Mouse (Mus musculus): Measurements from ENCODE around the gene Flrt1. TPM values are rescaled to one million over a fixed set of nuclear protein-coding genes. Genes with fewer than 3 reads are reported as not detected.

The Flrt1 gene
- polyA plus RNA-seq, 1 experiment, result 5.3 TPM

DNA sequence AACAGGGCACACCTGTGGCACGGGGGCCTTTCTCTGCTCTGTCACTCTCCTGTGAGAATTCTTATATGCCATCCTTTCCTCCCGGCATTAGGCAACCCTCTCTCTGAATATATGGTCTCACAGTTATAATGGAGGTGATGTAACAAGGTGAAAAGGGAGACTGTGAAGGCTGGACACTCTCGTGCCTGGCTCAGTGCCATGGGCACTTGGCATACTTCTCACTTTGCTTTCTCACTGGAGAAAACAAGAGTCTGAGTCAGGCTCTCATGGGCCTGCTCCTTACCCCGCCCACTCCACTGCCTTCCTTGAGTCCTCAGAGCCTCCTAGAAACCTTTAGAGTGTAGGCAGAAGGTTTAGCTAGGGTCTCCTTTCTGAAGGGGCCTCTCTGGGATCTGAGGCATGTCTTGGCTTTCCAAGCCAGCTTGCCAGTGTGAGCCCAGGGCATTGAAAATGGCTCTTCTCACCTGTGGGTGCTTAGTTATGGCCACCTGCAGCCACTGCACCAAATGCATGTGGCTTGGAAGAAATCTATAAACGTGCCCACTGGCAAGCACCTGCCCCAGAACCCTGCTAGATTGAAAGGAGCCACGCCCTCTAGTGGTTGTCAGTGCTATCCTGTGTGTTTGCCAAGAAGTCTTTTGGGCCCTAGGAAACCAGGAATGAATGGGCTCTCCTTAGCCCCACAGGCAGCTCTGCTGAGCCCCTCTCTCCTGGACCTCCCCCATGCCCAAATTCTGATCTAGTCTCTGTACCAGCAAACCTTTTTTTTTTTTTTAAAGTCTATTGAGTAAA, 2.8 kb upstream of the Flrt1 start:
- no peak for TF ChIP-seq POLR2A (IDR thresholded peaks at IDR 0.05; ENCODE audit: low read depth, low read length)
- TF ChIP-seq CTCF (IDR thresholded peaks at IDR 0.05; ENCODE audit: borderline replicate concordance, insufficient read depth, low read length), result no peak
- Histone ChIP-seq H3K27ac (ENCODE audit: insufficient read depth, low read length) (no peak overlapping the region), H3K4me1 (ENCODE audit: control insufficient read depth, insufficient read depth, low read length) (no peaks in the 10 kb centered on the region), H3K4me3 (ENCODE audit: insufficient read depth, low read length) (no peak overlapping the region)

DNA sequence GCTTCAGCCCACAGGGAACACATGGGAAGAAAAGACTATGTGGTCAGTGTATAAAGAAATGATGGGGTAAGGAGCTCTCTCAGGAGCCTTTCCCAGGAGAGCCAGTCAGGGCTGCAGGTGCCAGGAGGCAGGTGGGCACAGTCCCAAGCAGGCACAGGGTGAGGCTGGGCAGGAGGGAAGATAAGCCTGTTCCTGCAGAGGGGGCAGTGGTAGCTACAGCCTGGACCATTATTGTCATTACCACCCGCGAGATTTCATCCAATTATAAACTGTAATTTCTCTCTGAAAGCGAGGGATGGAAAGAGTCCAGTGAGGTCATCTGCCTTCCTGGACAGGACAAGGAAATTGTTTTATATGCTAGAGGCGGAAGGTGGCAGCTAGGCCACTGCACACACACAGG, 1.6 kb upstream of the Flrt1 start:
- Histone ChIP-seq H3K4me1 (ENCODE audit: control insufficient read depth, insufficient read depth, low read length) (no peaks in the 10 kb centered on the region), H3K4me3 (ENCODE audit: insufficient read depth, low read length) (no peak overlapping the region), H3K27ac (ENCODE audit: insufficient read depth, low read length) (no peak overlapping the region)
- no peak for TF ChIP-seq POLR2A (IDR thresholded peaks at IDR 0.05; ENCODE audit: low read depth, low read length)
- TF ChIP-seq CTCF (IDR thresholded peaks at IDR 0.05; ENCODE audit: borderline replicate concordance, insufficient read depth, low read length), result no peak

DNA sequence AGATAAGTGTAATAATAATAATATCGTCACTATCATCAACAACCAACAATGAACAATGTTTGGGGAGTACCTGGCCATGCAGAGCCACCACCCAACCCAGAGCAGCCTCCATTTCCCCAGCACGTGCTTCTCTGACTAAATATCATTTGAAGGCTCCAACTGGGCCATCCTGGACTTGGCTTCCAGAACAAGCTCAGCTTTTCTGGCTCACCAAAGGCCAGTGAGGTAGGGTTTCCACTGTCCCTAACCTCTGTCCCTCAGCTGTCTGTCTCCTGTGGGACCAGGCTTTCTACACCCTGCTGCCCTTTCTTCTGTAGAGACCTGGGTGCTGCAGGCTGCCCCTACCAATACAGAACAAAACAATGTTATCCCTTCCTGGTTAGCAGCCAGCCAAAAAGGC, 1.0 kb upstream of the Flrt1 start:
- Histone ChIP-seq H3K4me3 (ENCODE audit: insufficient read depth, low read length) (no peak overlapping the region), H3K27ac (ENCODE audit: insufficient read depth, low read length) (no peak overlapping the region), H3K4me1 (ENCODE audit: control insufficient read depth, insufficient read depth, low read length) (no peaks in the 10 kb centered on the region)
- no peak for TF ChIP-seq CTCF (IDR thresholded peaks at IDR 0.05; ENCODE audit: borderline replicate concordance, insufficient read depth, low read length)
- no peak for TF ChIP-seq POLR2A (IDR thresholded peaks at IDR 0.05; ENCODE audit: low read depth, low read length)

DNA sequence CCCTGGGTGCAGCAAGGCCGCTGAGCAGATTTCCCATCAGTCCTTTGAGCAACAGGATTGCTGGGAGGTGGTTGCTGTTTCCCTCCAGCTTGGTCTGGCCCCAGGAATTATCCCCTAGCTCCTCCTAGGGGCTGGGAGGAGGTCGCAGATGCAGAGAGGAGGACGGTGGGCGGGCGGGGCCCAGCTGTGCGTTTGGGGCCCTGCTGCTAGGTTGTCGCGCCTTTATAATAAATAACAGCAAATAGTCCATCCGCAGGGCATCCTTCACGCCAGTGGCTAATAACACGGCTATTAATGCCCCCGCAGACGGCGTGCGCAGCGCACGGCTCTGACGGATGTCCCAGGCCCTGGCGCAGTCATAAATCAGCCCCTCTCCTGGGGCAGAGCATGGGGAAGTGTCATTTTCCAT, 1.5 kb downstream of the Flrt1 start:
- no peak for TF ChIP-seq POLR2A (IDR thresholded peaks at IDR 0.05; ENCODE audit: low read depth, low read length)
- no peak for TF ChIP-seq CTCF (IDR thresholded peaks at IDR 0.05; ENCODE audit: borderline replicate concordance, insufficient read depth, low read length)
- no peak overlapping the region for H3K4me3 ChIP-seq (ENCODE audit: insufficient read depth, low read length)

DNA sequence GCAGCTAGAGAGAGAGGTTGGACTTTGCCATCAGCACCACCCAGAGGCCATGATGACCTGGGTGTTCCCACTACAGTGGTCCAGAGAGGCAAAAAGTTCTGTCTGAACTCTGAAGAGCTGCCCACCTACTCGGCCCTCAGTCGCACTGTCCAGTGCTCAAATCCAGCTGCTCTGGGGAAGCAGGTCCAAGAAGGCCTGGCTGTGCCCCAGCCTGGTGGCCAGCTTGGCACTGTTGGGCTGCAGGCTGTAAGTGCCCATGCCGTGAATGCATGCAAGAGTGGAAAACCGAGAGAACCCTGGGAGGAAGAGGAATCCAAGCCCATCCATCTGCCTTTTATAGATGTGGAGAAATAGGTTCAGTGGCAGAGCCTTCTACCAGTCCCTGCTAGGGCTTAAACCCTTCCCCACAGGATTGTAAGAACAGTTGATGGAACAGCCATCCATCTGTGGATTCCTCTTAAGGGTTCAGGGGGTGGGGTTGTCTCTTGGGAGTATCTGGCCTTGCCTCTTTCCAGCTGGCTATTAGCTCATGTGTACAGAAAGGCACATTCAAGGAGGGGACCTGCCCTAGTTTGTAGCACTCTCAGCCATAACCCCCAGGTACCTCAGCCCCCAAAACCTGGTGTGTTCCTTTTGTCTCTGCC, 2.1 kb downstream of the Flrt1 start:
- no peak overlapping the region for H3K27ac ChIP-seq (ENCODE audit: insufficient read depth, low read length)
- no peak overlapping the region for H3K4me3 ChIP-seq (ENCODE audit: insufficient read depth, low read length)
- H3K4me1 ChIP-seq (ENCODE audit: control insufficient read depth, insufficient read depth, low read length), result no peaks in the 10 kb centered on the region
- TF ChIP-seq CTCF (IDR thresholded peaks at IDR 0.05; ENCODE audit: borderline replicate concordance, insufficient read depth, low read length) (no peak), POLR2A (IDR thresholded peaks at IDR 0.05; ENCODE audit: low read depth, low read length) (no peak)

More for the DNA sequence above, 1.5 kb downstream of the Flrt1 start:
- Histone ChIP-seq H3K4me1 (ENCODE audit: control insufficient read depth, insufficient read depth, low read length) (no peaks in the 10 kb centered on the region), H3K27ac (ENCODE audit: insufficient read depth, low read length) (no peak overlapping the region)

DNA sequence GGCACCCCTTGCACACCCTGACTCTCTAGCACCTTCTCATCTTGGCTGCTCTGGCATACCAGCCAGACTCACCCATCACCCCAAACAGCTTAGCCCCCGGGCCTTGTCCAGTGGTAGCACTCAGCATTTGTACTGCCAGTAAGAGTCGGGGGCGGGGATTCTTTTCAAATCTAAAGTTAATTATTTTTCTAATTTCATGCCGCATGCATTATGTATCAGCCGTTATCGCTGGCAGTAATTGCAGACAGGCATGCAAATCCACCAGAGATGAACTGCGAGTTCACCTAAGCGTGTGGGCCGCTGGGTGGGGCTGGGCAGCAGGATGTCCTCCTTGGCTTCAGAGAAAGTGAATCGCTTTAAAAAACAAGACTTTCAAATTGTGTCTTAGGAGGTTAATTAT, 3.5 kb downstream of the Flrt1 start:
- H3K4me3 ChIP-seq (ENCODE audit: insufficient read depth, low read length), result no peak overlapping the region
- no peaks in the 10 kb centered on the region for H3K4me1 ChIP-seq (ENCODE audit: control insufficient read depth, insufficient read depth, low read length)

DNA sequence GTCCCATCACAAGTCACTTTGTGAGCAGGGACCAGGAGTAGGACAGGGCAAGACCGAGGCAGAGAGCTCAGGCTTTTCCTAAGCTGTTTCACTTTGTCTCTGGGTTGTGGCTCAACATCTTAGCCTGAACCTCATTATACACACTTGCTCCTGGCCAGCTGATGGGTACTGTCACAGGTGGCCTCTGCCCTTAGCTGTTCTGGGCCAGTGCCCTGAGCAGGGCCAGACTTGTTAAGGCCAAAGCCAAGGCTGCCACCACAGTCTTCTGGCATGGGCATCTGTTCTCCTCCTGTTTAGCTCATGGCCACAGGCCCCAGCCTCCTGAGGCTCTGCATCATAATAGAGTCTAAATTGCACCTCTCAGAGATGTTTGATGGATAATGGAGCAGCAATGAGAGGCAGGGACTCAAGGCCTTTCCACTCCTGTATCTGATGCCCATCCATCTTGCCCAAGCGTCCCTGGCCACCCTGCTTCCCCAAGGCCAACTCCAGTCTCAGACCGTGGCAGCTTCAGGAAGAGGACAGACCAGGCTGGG, 5.8 kb downstream of the Flrt1 start:
- no peaks in the 10 kb centered on the region for H3K4me1 ChIP-seq (ENCODE audit: control insufficient read depth, insufficient read depth, low read length)
- no peak overlapping the region for H3K4me3 ChIP-seq (ENCODE audit: insufficient read depth, low read length)
- H3K27ac ChIP-seq (ENCODE audit: insufficient read depth, low read length), result no peak overlapping the region
- TF ChIP-seq CTCF (IDR thresholded peaks at IDR 0.05; ENCODE audit: borderline replicate concordance, insufficient read depth, low read length), result no peak
- TF ChIP-seq POLR2A (IDR thresholded peaks at IDR 0.05; ENCODE audit: low read depth, low read length), result no peak

More for the DNA sequence above, 3.5 kb downstream of the Flrt1 start:
- TF ChIP-seq POLR2A (IDR thresholded peaks at IDR 0.05; ENCODE audit: low read depth, low read length) (no peak), CTCF (IDR thresholded peaks at IDR 0.05; ENCODE audit: borderline replicate concordance, insufficient read depth, low read length) (no peak)
- no peak overlapping the region for H3K27ac ChIP-seq (ENCODE audit: insufficient read depth, low read length)

DNA sequence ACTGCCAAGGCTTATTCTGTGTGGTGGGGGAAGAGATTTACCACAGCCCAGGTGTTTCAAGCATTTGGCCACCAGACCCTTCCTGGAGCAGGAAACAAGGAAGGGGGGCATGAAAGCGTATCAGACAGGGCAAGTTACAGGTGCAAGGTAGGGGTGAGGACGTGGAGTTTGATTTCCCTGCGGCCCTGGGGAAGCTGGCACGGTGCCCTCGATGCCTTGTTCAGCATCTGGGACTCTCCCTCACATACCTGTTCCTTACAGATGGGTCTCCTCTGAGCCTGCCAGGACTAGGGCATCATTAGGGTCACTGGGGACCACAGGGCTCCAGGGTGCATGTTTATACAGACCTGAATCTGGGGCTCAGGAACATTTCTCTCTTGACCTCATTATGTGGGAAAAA, 12.8 kb downstream of the Flrt1 start:
- Histone ChIP-seq H3K4me1 (ENCODE audit: control insufficient read depth, insufficient read depth, low read length) (peaks cover 4% of the 10 kb centered on the region), H3K27ac (ENCODE audit: insufficient read depth, low read length) (no peak overlapping the region), H3K4me3 (ENCODE audit: insufficient read depth, low read length) (no peak overlapping the region)
- TF ChIP-seq POLR2A (IDR thresholded peaks at IDR 0.05; ENCODE audit: low read depth, low read length) (no peak), CTCF (IDR thresholded peaks at IDR 0.05; ENCODE audit: borderline replicate concordance, insufficient read depth, low read length) (no peak)

DNA sequence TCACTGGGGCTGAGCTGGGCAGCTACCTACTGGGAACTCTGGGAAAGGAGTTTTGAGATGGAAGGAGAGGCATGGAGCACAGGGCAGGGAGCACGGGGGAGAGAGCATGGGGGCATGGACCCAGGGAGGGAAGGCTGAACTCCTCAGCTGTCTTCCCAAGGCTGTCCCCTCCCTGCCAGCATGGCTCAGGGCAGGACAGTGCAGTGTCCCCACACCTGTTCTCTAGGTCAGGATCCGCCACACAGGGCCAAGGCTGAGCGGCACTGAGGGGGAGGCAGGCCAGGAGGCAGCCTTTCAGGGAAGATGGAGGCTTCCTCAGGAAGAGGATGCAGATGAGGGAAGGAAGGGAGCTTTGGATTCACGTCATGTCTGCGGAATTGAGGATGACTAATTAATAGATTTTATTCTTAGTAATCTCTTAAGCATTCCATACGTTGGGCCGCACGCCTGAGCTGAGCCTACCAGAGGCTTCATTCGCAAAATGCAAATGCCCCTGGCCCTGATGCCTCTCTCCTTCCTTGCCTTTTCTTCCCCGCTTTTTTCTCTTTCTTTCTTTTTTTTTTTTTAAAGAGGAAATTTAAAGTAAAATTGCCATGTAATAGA, 14.0 kb downstream of the Flrt1 start:
- Histone ChIP-seq H3K4me1 (ENCODE audit: control insufficient read depth, insufficient read depth, low read length) (peaks cover 4% of the 10 kb centered on the region), H3K27ac (ENCODE audit: insufficient read depth, low read length) (no peak overlapping the region), H3K4me3 (ENCODE audit: insufficient read depth, low read length) (no peak overlapping the region)
- TF ChIP-seq POLR2A (IDR thresholded peaks at IDR 0.05; ENCODE audit: low read depth, low read length) (no peak), CTCF (IDR thresholded peaks at IDR 0.05; ENCODE audit: borderline replicate concordance, insufficient read depth, low read length) (no peak)

All from embryonic fibroblast, embryonic 13.5 days (primary cell).